Mouse (Mus musculus) duodenum, adult 2 months (tissue): ENCODE results near the gene Cenpq. TPM values are rescaled to one million over a fixed set of nuclear protein-coding genes. Genes with fewer than 3 reads are reported as not detected.

ENCODE experiments used
- polyA plus RNA-seq: library from polyadenylated mRNA; depleted of rRNA; stranded (reverse); fragments of >200 nt; gene quantifications from 2 replicates; pipeline ENCODE4 v1.2.3, GENCODE M21; 2012; ENCODE audit warnings: low replicate concordance; rRNA removed

Cenpq gene
- polyA plus RNA-seq = 0.14 and 0.40 TPM in 2 replicates

GRCm38 (mm10) chr17:40934420-40935231 is at the start of gene Cenpq, which contains the start of gene Mut:
TSS of gene Cenpq (minus strand) at chr17:40935047.
TSS of gene Mut (plus strand) at chr17:40934685.

GRCm38 (mm10) chr17:40914250-40914649 is 20.6 kb downstream of the Cenpq start, which contains the start of gene Glyatl3:
TSS of gene Glyatl3 (minus strand) at chr17:40914350.

GRCm38 (mm10) chr17:40879924-40880691 is 54.7 kb downstream of the Cenpq start, which contains the start of gene 9130008F23Rik:
TSS of gene 9130008F23Rik (minus strand) at chr17:40880559.

Other genes starting within 250 kb of the Cenpq start
- not detected in 2 replicates for gene Esp1, start 207.9 kb downstream of the Cenpq start, polyA plus RNA-seq
- not detected in 2 replicates for gene Crisp2, start 128.0 kb downstream of the Cenpq start, polyA plus RNA-seq
- not detected in 2 replicates for gene Rhag, start 123.9 kb downstream of the Cenpq start, polyA plus RNA-seq
- 6.2 and 10.4 TPM in 2 replicates for gene 9130008F23Rik, start 54.5 kb downstream of the Cenpq start, polyA plus RNA-seq
- not detected in 2 replicates for gene Glyatl3, start 20.7 kb downstream of the Cenpq start, polyA plus RNA-seq
- gene Mut, start 362 bp downstream of the Cenpq start, polyA plus RNA-seq = 1.9 and 2.8 TPM in 2 replicates